In the genomic region with DNA sequence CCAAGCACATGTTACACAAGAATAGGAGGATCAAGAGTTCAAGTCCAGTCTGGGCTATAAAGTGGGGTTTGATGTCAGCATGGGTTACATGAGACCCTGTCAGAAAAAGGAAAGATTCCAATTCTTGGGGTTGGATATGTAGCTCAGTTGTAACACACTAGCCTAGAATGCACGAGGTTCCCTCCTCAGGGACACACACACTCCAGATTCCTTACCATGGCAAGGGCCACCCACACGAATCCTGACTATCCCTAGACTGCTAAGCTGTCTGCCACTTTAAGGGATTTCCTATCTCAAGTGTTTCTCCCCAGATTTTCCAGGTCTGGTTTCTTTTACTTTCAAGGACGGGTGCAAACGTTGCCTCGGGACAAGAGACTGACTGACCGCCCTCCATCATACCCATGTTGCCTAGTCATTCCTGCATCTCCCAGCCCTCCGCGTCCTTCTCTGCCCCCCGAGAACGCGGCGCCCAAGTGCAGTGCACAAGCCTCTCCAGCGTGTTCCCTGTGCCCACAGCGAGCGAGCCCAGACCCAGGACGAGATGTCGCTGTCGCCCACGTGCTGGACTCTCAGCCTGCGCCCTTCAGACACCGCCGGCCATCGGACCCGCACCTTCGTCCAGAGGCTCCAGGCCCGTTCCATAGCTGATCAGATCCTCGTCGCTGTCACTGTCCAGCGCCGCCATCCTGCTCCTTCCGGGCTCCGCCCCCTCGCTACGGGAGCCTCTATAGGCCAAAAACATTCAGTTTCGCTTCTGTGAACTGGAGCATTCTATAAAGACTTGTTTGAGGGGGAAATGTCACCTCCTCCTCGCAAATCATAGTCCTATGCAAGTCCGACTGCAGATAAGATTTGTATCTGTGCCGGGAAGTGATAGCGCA, we compare ENCODE assay signal across 8 mouse cellular contexts. TPM values are rescaled to one million over a fixed set of nuclear protein-coding genes. Genes with fewer than 3 reads are reported as not detected.
DNase-seq lines count a peak whose midpoint lies in the region; ATAC-seq and TF ChIP-seq lines count a peak whose summit lies in the region.

Gene Gpatch1 (minus strand): TSS at position 712 of the 881 bp plus-strand sequence.

- peak; percentile 77 for TF ChIP-seq POLR2A in embryonic fibroblast, embryonic 13.5 days (IDR thresholded peaks at IDR 0.05; ENCODE audit: low read depth, low read length)

- no peak within 1 kb of the TSS for H3K27ac ChIP-seq in embryonic fibroblast, embryonic 13.5 days (ENCODE audit: insufficient read depth, low read length)
- H3K27ac ChIP-seq in heart, embryonic 10.5 days: peak within 1 kb of the TSS; percentile 88
- H3K27ac ChIP-seq in kidney, embryonic 14.5 days (ENCODE audit: low read depth, low read length): no peak within 1 kb of the TSS
- H3K27ac ChIP-seq in limb, embryonic 15.5 days: peak within 1 kb of the TSS; percentile 61
- H3K27ac ChIP-seq in midbrain, postnatal 0 days (ENCODE audit: low read depth, low read length): peak within 1 kb of the TSS; percentile 80

- no peaks in the 10 kb centered on the region for H3K36me3 ChIP-seq in heart, embryonic 10.5 days
- no peaks in the 10 kb centered on the region for H3K36me3 ChIP-seq in kidney, embryonic 14.5 days (ENCODE audit: control insufficient read depth, insufficient read depth, low read length)
- no peaks in the 10 kb centered on the region for H3K36me3 ChIP-seq in limb, embryonic 15.5 days
- no peaks in the 10 kb centered on the region for H3K36me3 ChIP-seq in midbrain, postnatal 0 days (ENCODE audit: insufficient read depth, low read length)

- H3K4me1 ChIP-seq in embryonic fibroblast, embryonic 13.5 days (ENCODE audit: control insufficient read depth, insufficient read depth, low read length): no peaks in the 10 kb centered on the region; the same call in 1 of the 2 replicates
- peaks cover 19% of the 10 kb centered on the region for H3K4me1 ChIP-seq in heart, embryonic 10.5 days
- H3K4me1 ChIP-seq in kidney, embryonic 14.5 days (ENCODE audit: control insufficient read depth, insufficient read depth, low read length): peaks cover 8% of the 10 kb centered on the region
- H3K4me1 ChIP-seq in limb, embryonic 15.5 days: peaks cover 10% of the 10 kb centered on the region
- H3K4me1 ChIP-seq in midbrain, postnatal 0 days (ENCODE audit: insufficient read depth, low read length): peaks cover 3% of the 10 kb centered on the region; the same call in 1 of the 2 replicates

- WGBS in heart, embryonic 10.5 days: 1% methylated on average over 39 of the region's 39 CpGs
- WGBS in kidney, embryonic 14.5 days: 2% methylated on average over 38 of the region's 39 CpGs
- 2% methylated on average over 39 of the region's 39 CpGs for WGBS in limb, embryonic 15.5 days
- 2% methylated on average over 39 of the region's 39 CpGs for WGBS in midbrain, postnatal 0 days

- peak within 1 kb of the TSS; percentile 53 for H3K4me2 ChIP-seq in kidney, embryonic 14.5 days (replicated peaks; ENCODE audit: low read depth, low read length)
- peak within 1 kb of the TSS; percentile 62 for H3K4me2 ChIP-seq in limb, embryonic 15.5 days
- peak within 1 kb of the TSS; percentile 71 for H3K4me2 ChIP-seq in midbrain, postnatal 0 days (ENCODE audit: low read depth, low read length, poor library complexity, severe bottlenecking)

- peak; percentile 94 to 95 for DNase-seq in B cell, adult 2 months
- peak; percentile 96 for DNase-seq in brain, adult 2 months (ENCODE audit: low read depth, low spot score)
- DNase-seq in heart, embryonic 10.5 days (ENCODE audit: low spot score): peak; percentile 95
- DNase-seq in midbrain, postnatal 0 days (ENCODE audit: low spot score): peak; percentile 92
- peak; percentile 95 for DNase-seq in spleen, postnatal 10 days (ENCODE audit: low spot score in 2 of 2)

- H3K27me3 ChIP-seq in heart, embryonic 10.5 days (ENCODE audit: insufficient read depth, poor library complexity, severe bottlenecking): no peaks in the 10 kb centered on the region
- H3K27me3 ChIP-seq in kidney, embryonic 14.5 days (ENCODE audit: control insufficient read depth, insufficient read depth, low read length): no peaks in the 10 kb centered on the region
- no peaks in the 10 kb centered on the region for H3K27me3 ChIP-seq in limb, embryonic 15.5 days
- H3K27me3 ChIP-seq in midbrain, postnatal 0 days (ENCODE audit: insufficient read depth, low read length): no peaks in the 10 kb centered on the region

- no peak for TF ChIP-seq CTCF in embryonic fibroblast, embryonic 13.5 days (IDR thresholded peaks at IDR 0.05; ENCODE audit: borderline replicate concordance, insufficient read depth, low read length)
- peak; percentile 42 for TF ChIP-seq CTCF in midbrain, postnatal 0 days (IDR thresholded peaks at IDR 0.05)

- peak within 1 kb of the TSS; percentile 71 for H3K4me3 ChIP-seq in embryonic fibroblast, embryonic 13.5 days (ENCODE audit: insufficient read depth, low read length)
- H3K4me3 ChIP-seq in heart, embryonic 10.5 days: peak within 1 kb of the TSS; percentile 96
- H3K4me3 ChIP-seq in kidney, embryonic 14.5 days (ENCODE audit: low read length): peak within 1 kb of the TSS; percentile 93
- H3K4me3 ChIP-seq in limb, embryonic 15.5 days: peak within 1 kb of the TSS; percentile 96
- peak within 1 kb of the TSS; percentile 87 for H3K4me3 ChIP-seq in midbrain, postnatal 0 days (ENCODE audit: low read depth, low read length)

- peak within 1 kb of the TSS; percentile 78 for H3K9ac ChIP-seq in kidney, embryonic 14.5 days (ENCODE audit: low read depth, low read length)
- peak within 1 kb of the TSS; percentile 87 for H3K9ac ChIP-seq in limb, embryonic 15.5 days
- peak within 1 kb of the TSS; percentile 93 for H3K9ac ChIP-seq in midbrain, postnatal 0 days (replicated peaks; ENCODE audit: low read length, poor library complexity, severe bottlenecking)

- H3K9me3 ChIP-seq in heart, embryonic 10.5 days: no peaks in the 10 kb centered on the region
- no peaks in the 10 kb centered on the region for H3K9me3 ChIP-seq in kidney, embryonic 14.5 days (ENCODE audit: control insufficient read depth, low read length)
- H3K9me3 ChIP-seq in limb, embryonic 15.5 days: no peaks in the 10 kb centered on the region
- H3K9me3 ChIP-seq in midbrain, postnatal 0 days (ENCODE audit: low read length): no peaks in the 10 kb centered on the region

- peak; percentile 85 for ATAC-seq in kidney, embryonic 14.5 days (ENCODE audit: low FRiP score, low TSS enrichment)
- ATAC-seq in limb, embryonic 15.5 days (ENCODE audit: insufficient number of reproducible peaks, low FRiP score, low TSS enrichment, low read depth): peak; percentile 65; the same call in 1 of the 2 replicates
- peak; percentile 86 for ATAC-seq in midbrain, postnatal 0 days (ENCODE audit: low FRiP score)

RNA-seq across cellular contexts. Expression of gene Gpatch1, which starts in this region (rescaled TPM):
- polyA plus RNA-seq in embryonic fibroblast, embryonic 13.5 days (2011; ENCODE audit: insufficient read length, low read depth, missing spikeins): 7.6 and 9.8 TPM in 2 replicates
- 12.5 and 15.3 TPM in 2 replicates for polyA plus RNA-seq in heart, embryonic 10.5 days (2016; fragmentation: Nextera tagmentation; extraction: Ambion mirVana)
- polyA plus RNA-seq in kidney, embryonic 14.5 days (2014; fragmentation: Nextera tagmentation; extraction: Ambion mirVana): 13.7 and 20.5 TPM in 2 replicates
- 14.8 and 16.1 TPM in 2 replicates for polyA plus RNA-seq in limb, embryonic 15.5 days (2015; fragmentation: Nextera tagmentation; extraction: Ambion mirVana)
- total RNA-seq in midbrain, postnatal 0 days (2014; rRNA removed): 8.0 and 11.5 TPM in 2 replicates
- polyA plus RNA-seq in midbrain, postnatal 0 days (2015; fragmentation: Nextera tagmentation; extraction: Ambion mirVana): 21.9 and 22.2 TPM in 2 replicates

Comparison
In these comparisons a context has a peak if more than half of its experiments do, and no peak if none do; other contexts are left out.
1. H3K27ac ChIP-seq: peak in heart, embryonic 10.5 days (single experiment), limb, embryonic 15.5 days (single experiment) and midbrain, postnatal 0 days (single experiment); none in embryonic fibroblast, embryonic 13.5 days (single experiment) and kidney, embryonic 14.5 days (single experiment).
2. Peak in every context shown above with its lines, with median percentiles within 50 percentile points of each other: DNase-seq, H3K4me3 ChIP-seq, ATAC-seq, H3K4me2 ChIP-seq and H3K9ac ChIP-seq.